Mouse (Mus musculus) heart, adult 2 months (tissue): ENCODE data around the gene Cdk18. TPM values are rescaled to one million over a fixed set of nuclear protein-coding genes. Genes with fewer than 3 reads are reported as not detected.

Experiments used
- DNase-seq, 2 experiments: peaks; one replicate each; pipeline ENCODE4 v3.0.0; 2021
- H3K27ac ChIP-seq: fragments of 200-600 bp; 2 replicates; pipeline ENCODE4 v1.8.1; 2022
- H3K27me3 ChIP-seq: fragments of 200-500 bp; 2 replicates; pipeline ENCODE4 v1.6.1; 2012; ENCODE audit warnings: mild to moderate bottlenecking, low read length, inconsistent platforms, mixed read lengths; ENCODE audit not compliant: control insufficient read depth, insufficient read depth
- H3K36me3 ChIP-seq: fragments of 200-500 bp; 2 replicates; pipeline ENCODE4 v1.6.1; 2012; ENCODE audit warnings: low read length, inconsistent platforms; ENCODE audit not compliant: control insufficient read depth, insufficient read depth
- H3K4me1 ChIP-seq: fragments of 200-500 bp; 2 replicates; pipeline ENCODE4 v1.6.1; 2011; ENCODE audit warnings: low read length; ENCODE audit not compliant: control insufficient read depth, insufficient read depth
- H3K4me3 ChIP-seq: fragments of 200-600 bp; 2 replicates; pipeline ENCODE4 v1.8.1; 2022
- H3K79me2 ChIP-seq: fragments of 200-500 bp; replicated peaks from 2 replicates; pipeline ENCODE4 v1.6.1; 2012; ENCODE audit warnings: mild to moderate bottlenecking, inconsistent platforms, low read length, moderate library complexity, mixed read lengths; ENCODE audit not compliant: control insufficient read depth, insufficient read depth
- H3K9ac ChIP-seq: fragments of 200-500 bp; 2 replicates; pipeline ENCODE4 v1.6.1; 2012; ENCODE audit warnings: low read depth, mild to moderate bottlenecking, control low read depth, inconsistent platforms, low read length, mixed read lengths
- CTCF ChIP-seq: fragments of 200-600 bp; IDR thresholded peaks from 2 replicates; pipeline ENCODE4 v1.8.1; 2022; ENCODE audit warnings: antibody characterized with exemption, mild to moderate bottlenecking, moderate library complexity
- EP300 ChIP-seq: fragments of 200-500 bp; IDR thresholded peaks from 2 replicates; pipeline ENCODE4 v1.6.1; 2011; ENCODE audit warnings: low read depth, low read length, control low read depth; ENCODE audit not compliant: insufficient read depth
- POLR2A ChIP-seq: fragments of 200-500 bp; IDR thresholded peaks from 2 replicates; pipeline ENCODE4 v1.6.1; 2011; ENCODE audit warnings: mild to moderate bottlenecking, low read depth, low read length, control low read depth; ENCODE audit not compliant: insufficient read depth
- WGBS: fragments of 180-500 bp; shearing (Covaris S2); methylation state at CpG from one replicate; pipeline ENCODE4 v1.1.7; 2018; 5-methylcytosine and 5-hydroxymethylcytosine counted together
- intact Hi-C: fragments of 180-260 bp; cut with DNase I; formaldehyde crosslinking; loops from one replicate; pipeline ENCODE4 v1.15.1; 2025
- polyA plus RNA-seq: library from polyadenylated mRNA; depleted of rRNA; stranded (reverse); fragments of >200 nt; gene quantifications from 2 replicates; pipeline ENCODE4 v1.2.3, GENCODE M21; 2012
- total RNA-seq, 2 experiments: library from RNA; stranded (reverse); gene quantifications; 2 replicates each; pipeline ENCODE4 v1.2.3; 2021

The Cdk18 gene
- total and polyA plus RNA-seq, 3 experiments = 14.0 to 25.1 (median 15.8) TPM

GRCm38 (mm10) chr1:132099775-132100174 is 39.7 kb downstream of the Cdk18 start:
- H3K36me3 ChIP-seq = no peaks in the 10 kb centered on the region
- WGBS = 53% methylated on average over 4 of the region's 4 CpGs
- TF ChIP-seq EP300 (no peak), CTCF (no peak), POLR2A (no peak)
- H3K27ac ChIP-seq = no peak overlapping the region
- H3K27me3 ChIP-seq = 0 out of 2 replicates have a peak, but pooled peaks cover 1% of the 10 kb centered on the region
- no peak overlapping the region for H3K9ac ChIP-seq
- intact Hi-C loops = loop anchor here (5.0 kb wide), 1 partner anchor 97 kb away; no protein-coding TSS in a partner anchor
- no peak overlapping the region for H3K4me3 ChIP-seq
- H3K79me2 ChIP-seq = no peaks in the 10 kb centered on the region
- H3K4me1 ChIP-seq = peaks cover 10% of the 10 kb centered on the region
- no peak for DNase-seq

GRCm38 (mm10) chr1:132099016-132099415 is 40.5 kb downstream of the Cdk18 start:
- no peaks in the 10 kb centered on the region for H3K27me3 ChIP-seq
- H3K9ac ChIP-seq = no peak overlapping the region
- H3K79me2 ChIP-seq = no peaks in the 10 kb centered on the region
- no peak overlapping the region for H3K27ac ChIP-seq
- 45% methylated on average over 4 of the region's 4 CpGs for WGBS
- no peaks in the 10 kb centered on the region for H3K36me3 ChIP-seq
- no peak for DNase-seq
- intact Hi-C loops = loop anchor here (5.0 kb wide), 1 partner anchor 97 kb away; no protein-coding TSS in a partner anchor
- H3K4me3 ChIP-seq = no peak overlapping the region
- H3K4me1 ChIP-seq = peaks cover 10% of the 10 kb centered on the region
- no peak for TF ChIP-seq EP300
- no peak for TF ChIP-seq POLR2A
- no peak for TF ChIP-seq CTCF

GRCm38 (mm10) chr1:132098076-132098475 is 41.4 kb downstream of the Cdk18 start:
- intact Hi-C loops = loop anchor here (5.0 kb wide), 1 partner anchor 96 kb away; no protein-coding TSS in a partner anchor
- 58% methylated on average over 1 of the region's 1 CpGs for WGBS
- no peak for DNase-seq

GRCm38 (mm10) chr1:132095356-132096004 is 44.0 kb downstream of the Cdk18 start:
- DNase-seq = peak; percentile 49 to 77
- WGBS = 21% methylated on average over 11 of the region's 11 CpGs
- Histone ChIP-seq H3K27me3 (no peaks in the 10 kb centered on the region), H3K27ac (no peak overlapping the region; the same call in 1 of the 2 replicates), H3K9ac (no peak overlapping the region), H3K36me3 (no peaks in the 10 kb centered on the region), H3K4me3 (no peak overlapping the region), H3K4me1 (peaks cover 10% of the 10 kb centered on the region), H3K79me2 (no peaks in the 10 kb centered on the region)
- TF ChIP-seq CTCF = 0 out of 2 replicates have a peak, but pooled peaks have one; percentile 2
- TF ChIP-seq POLR2A = no peak
- peak; percentile 62; the same call in 1 of the 2 replicates for TF ChIP-seq EP300
- intact Hi-C loops = loop anchor here (5.0 kb wide), 1 partner anchor 93 kb away; no protein-coding TSS in a partner anchor

More at GRCm38 (mm10) chr1:132098076-132098475, 41.4 kb downstream of the Cdk18 start:
- Histone ChIP-seq H3K4me1 (peaks cover 10% of the 10 kb centered on the region), H3K27ac (no peak overlapping the region), H3K79me2 (no peaks in the 10 kb centered on the region), H3K9ac (no peak overlapping the region), H3K27me3 (no peaks in the 10 kb centered on the region), H3K36me3 (no peaks in the 10 kb centered on the region), H3K4me3 (no peak overlapping the region)
- TF ChIP-seq EP300 (no peak), POLR2A (no peak), CTCF (no peak)

- H3K9ac ChIP-seq = no peak overlapping the region
- H3K27ac ChIP-seq = no peak overlapping the region
- H3K36me3 ChIP-seq = no peaks in the 10 kb centered on the region
- whole genome bisulfite sequencing = 89% methylated on average over 4 of the region's 4 CpGs
- intact Hi-C loops = no loop called here
- DNase-seq = no peak
- H3K4me3 ChIP-seq = no peak overlapping the region
- no peaks in the 10 kb centered on the region for H3K79me2 ChIP-seq
- no peaks in the 10 kb centered on the region for H3K27me3 ChIP-seq
- peaks cover 9% of the 10 kb centered on the region for H3K4me1 ChIP-seq
- TF ChIP-seq POLR2A = no peak
- TF ChIP-seq EP300 = no peak
- no peak for TF ChIP-seq CTCF
Measured at GRCm38 (mm10) chr1:132093269-132093668, 46.2 kb downstream of the Cdk18 start.

- intact Hi-C loops = no loop called here
- DNase-seq = no peak
- Histone ChIP-seq H3K79me2 (no peaks in the 10 kb centered on the region), H3K27ac (no peak overlapping the region), H3K27me3 (no peaks in the 10 kb centered on the region), H3K9ac (no peak overlapping the region), H3K36me3 (no peaks in the 10 kb centered on the region), H3K4me1 (no peaks in the 10 kb centered on the region; the same call in 1 of the 2 replicates), H3K4me3 (no peak overlapping the region)
- no peak for TF ChIP-seq CTCF
- TF ChIP-seq EP300 = no peak
- TF ChIP-seq POLR2A = no peak
- 83% methylated on average over 4 of the region's 4 CpGs for WGBS
Measured at GRCm38 (mm10) chr1:132090266-132090665, 49.2 kb downstream of the Cdk18 start.
